Mouse (Mus musculus): ENCODE results near the gene Schip1.
A peak's percentile ranks its signal among the peaks of the same experiment; 100 is the strongest.
"Not testable (repeated sequence)": the region's sequence is repeated elsewhere in the genome, so short reads cannot be mapped to it uniquely, and the experiment has no call there.

Schip1 gene

GRCm38 (mm10) chr3:68064731-68065130 is at the start of gene Schip1:
Gene Schip1 (plus strand): TSS chr3:68064802.
- no peak for DNase-seq (ENCODE audit: low read depth, low spot score)

GRCm38 (mm10) chr3:68015786-68016185 is 48.8 kb upstream of the Schip1 start:
- no peak for DNase-seq (ENCODE audit: low read depth, low spot score)

- DNase-seq (ENCODE audit: low read depth, low spot score) = no peak
These were observed 45.2 kb upstream of the Schip1 start for GRCm38 (mm10) chr3:68019401-68019800.

- DNase-seq (ENCODE audit: low read depth, low spot score) = no peak
These were observed 28.5 kb upstream of the Schip1 start for GRCm38 (mm10) chr3:68036097-68036496.

GRCm38 (mm10) chr3:68042951-68043350 is 21.7 kb upstream of the Schip1 start:
- DNase-seq (ENCODE audit: low read depth, low spot score) = no peak

GRCm38 (mm10) chr3:68045475-68046416 is 18.9 kb upstream of the Schip1 start:
- peak; percentile 43 for DNase-seq (ENCODE audit: low read depth, low spot score)

- no peak for DNase-seq (ENCODE audit: low read depth, low spot score)
These were observed 11.1 kb upstream of the Schip1 start for GRCm38 (mm10) chr3:68053538-68053937.

- no peak for DNase-seq (ENCODE audit: low read depth, low spot score)
These were observed 9.5 kb upstream of the Schip1 start for GRCm38 (mm10) chr3:68055071-68055470.

- DNase-seq (ENCODE audit: low read depth, low spot score) = peak; percentile 37
These were observed 8.0 kb upstream of the Schip1 start for GRCm38 (mm10) chr3:68056373-68057275.

- DNase-seq (ENCODE audit: low read depth, low spot score) = peak; percentile 16
These were observed 5.3 kb upstream of the Schip1 start for GRCm38 (mm10) chr3:68059162-68059800.

GRCm38 (mm10) chr3:68071395-68072386 is 7.1 kb downstream of the Schip1 start:
- DNase-seq (ENCODE audit: low read depth, low spot score) = no peak

GRCm38 (mm10) chr3:68077406-68077805 is 12.8 kb downstream of the Schip1 start:
- no peak for DNase-seq (ENCODE audit: low read depth, low spot score)

GRCm38 (mm10) chr3:68085024-68085423 is 20.4 kb downstream of the Schip1 start:
- no peak for DNase-seq (ENCODE audit: low read depth, low spot score)

GRCm38 (mm10) chr3:68092108-68092507 is 27.5 kb downstream of the Schip1 start:
- DNase-seq (ENCODE audit: low read depth, low spot score) = no peak

GRCm38 (mm10) chr3:68096724-68097431 is 32.3 kb downstream of the Schip1 start:
- no peak for DNase-seq (ENCODE audit: low read depth, low spot score)

- DNase-seq (ENCODE audit: low read depth, low spot score) = not testable (repeated sequence)
These were observed 35.0 kb downstream of the Schip1 start for GRCm38 (mm10) chr3:68099561-68099960.

- no peak for DNase-seq (ENCODE audit: low read depth, low spot score)
These were observed 36.7 kb downstream of the Schip1 start for GRCm38 (mm10) chr3:68101343-68101742.

- no peak for DNase-seq (ENCODE audit: low read depth, low spot score)
These were observed 40.6 kb downstream of the Schip1 start for GRCm38 (mm10) chr3:68105081-68105685.

- DNase-seq (ENCODE audit: low read depth, low spot score) = no peak
These were observed 56.7 kb downstream of the Schip1 start for GRCm38 (mm10) chr3:68121338-68121737.
